Mouse (Mus musculus) mouse embryonic stem cell (cell line): ENCODE data around the gene Pald1.

Experiments used
- in situ Hi-C, 2 experiments: fragments of 300-500 bp; cut with MboI; formaldehyde crosslinking; loops; 1 replicate in 1 of 2; 3 replicates in 1 of 2; pipeline ENCODE4 v1.14.3; 2019 to 2020; ENCODE audit warnings: low sequenced_read_pairs in 2 of 2, low pct_unique_long_range_greater_than_20kb in 1 of 2, mixed read lengths in 1 of 2; ENCODE audit not compliant: unreplicated experiment in 1 of 2

The Pald1 gene

GRCm38 (mm10) chr10:61383021-61383714, at the start of gene Pald1:
Gene Pald1, minus strand, starts transcription at chr10:61383530.
- in situ Hi-C loops: no loop called here

- in situ Hi-C loops: no loop called here
Observed at GRCm38 (mm10) chr10:61431375-61431774, 48.0 kb upstream of the Pald1 start.

DNA sequence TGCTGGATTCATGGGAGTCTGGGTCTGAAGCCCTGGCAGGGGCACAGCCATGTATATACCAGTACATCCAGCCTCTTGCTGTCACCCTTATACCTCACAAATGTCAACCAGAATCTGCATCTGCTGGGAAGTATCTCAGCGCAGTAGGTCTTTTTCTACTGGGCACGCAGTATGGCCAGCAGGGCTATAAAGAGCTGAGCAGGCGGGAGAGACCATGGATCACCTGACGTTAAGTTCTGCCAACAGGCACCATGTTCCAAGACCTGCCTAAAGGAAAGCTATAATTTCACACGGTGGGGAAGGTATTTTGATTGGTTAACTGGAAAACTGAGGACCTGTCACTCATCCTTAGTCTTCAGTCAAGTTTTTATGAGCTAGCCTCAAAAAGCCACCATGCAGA, 45.7 kb upstream of the Pald1 start:
- in situ Hi-C loops: no loop called here

DNA sequence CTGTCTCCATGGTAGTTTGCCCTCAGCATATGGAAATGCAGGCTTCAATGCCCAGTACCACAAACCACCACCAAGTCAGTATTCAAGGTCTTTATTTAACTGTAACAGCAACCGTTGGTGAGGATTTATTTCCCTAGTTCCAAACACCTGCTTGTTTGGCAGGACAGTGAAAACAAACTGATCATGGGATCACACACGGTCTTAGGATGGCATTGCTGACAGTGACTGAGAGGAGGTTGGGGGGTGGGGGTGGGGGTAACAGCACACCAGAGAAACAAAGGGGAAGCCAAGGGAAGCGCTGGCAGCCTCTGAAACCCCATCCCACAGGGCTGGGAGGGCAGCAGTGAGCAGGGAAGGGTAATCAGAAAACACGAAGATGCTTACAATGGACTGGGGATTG, 45.1 kb upstream of the Pald1 start:
- in situ Hi-C loops: no loop called here

GRCm38 (mm10) chr10:61427951-61428350, 44.6 kb upstream of the Pald1 start:
- in situ Hi-C loops: no loop called here

GRCm38 (mm10) chr10:61426251-61426757, 43.0 kb upstream of the Pald1 start:
- in situ Hi-C loops: no loop called here

- in situ Hi-C loops: no loop called here
Observed at GRCm38 (mm10) chr10:61425047-61425446, 41.7 kb upstream of the Pald1 start.

- in situ Hi-C loops: no loop called here
Observed at GRCm38 (mm10) chr10:61424500-61424899, 41.2 kb upstream of the Pald1 start.

- in situ Hi-C loops: no loop called here
Observed at GRCm38 (mm10) chr10:61423289-61423688, 40.0 kb upstream of the Pald1 start.

DNA sequence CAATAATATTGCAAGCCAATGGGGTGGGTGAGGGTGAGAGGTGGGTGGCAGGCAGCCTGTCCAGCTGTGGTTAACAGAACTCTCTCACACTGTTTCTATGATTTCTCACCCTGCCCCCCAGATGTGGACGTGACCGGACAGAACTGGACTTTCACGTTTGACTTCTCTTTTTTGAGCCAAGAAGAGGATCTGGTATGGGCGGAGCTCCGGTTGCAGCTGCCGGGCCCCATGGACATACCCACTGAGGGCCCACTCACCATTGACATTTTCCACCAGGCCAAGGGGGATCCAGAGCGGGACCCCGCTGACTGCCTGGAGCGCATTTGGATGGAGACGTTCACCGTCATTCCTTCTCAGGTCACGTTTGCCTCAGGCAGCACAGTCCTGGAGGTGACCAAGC, 39.5 kb upstream of the Pald1 start:
- in situ Hi-C loops: no loop called here

DNA sequence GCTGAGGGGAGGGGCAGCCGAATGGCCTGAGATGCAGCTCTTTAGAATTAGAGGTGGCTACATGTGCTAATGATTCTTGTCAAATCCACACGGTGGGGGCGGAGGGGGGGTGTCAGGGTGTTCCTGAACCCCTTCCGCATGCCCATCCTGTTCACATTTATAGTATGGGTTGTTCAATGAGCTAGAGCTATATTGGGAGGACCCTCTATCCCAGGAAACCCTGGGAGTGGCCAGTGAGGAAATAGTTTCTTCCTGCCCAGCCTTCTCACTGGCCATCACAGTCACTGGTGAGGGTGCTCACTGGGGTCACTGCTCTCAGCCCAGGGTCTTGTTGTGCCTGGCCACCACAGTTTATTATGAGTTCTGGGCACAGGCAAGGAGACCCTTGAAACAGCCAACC, 36.7 kb upstream of the Pald1 start:
- in situ Hi-C loops: no loop called here

GRCm38 (mm10) chr10:61419146-61419545, 35.8 kb upstream of the Pald1 start:
- in situ Hi-C loops: no loop called here

- in situ Hi-C loops: no loop called here
Observed at GRCm38 (mm10) chr10:61418131-61418900, 35.0 kb upstream of the Pald1 start.

DNA sequence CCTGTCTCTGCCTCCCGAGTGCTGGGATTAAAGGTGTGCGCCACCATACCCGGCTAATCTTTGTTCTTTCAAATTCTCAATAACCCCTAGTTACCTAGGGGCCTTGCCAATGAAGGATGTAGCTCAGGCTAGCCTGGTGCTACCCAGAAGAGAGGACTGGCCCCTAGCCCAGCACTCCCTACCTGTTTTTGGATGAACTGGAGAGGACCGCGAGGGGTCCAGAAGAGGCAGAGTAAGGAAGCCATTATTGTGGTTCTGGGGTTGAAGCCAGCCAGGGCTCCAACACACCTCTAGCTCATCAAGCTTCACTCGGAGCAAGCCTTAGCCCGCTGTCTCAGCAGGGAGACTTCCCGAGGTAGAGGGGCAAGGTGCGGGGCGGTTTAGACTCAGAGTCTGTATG, 34.3 kb upstream of the Pald1 start, which contains the start of gene Nodal:
Gene Nodal (plus strand): TSS at position 301 of the 400 bp plus-strand sequence.
- in situ Hi-C loops: no loop called here

GRCm38 (mm10) chr10:61417046-61417445, 33.7 kb upstream of the Pald1 start:
- in situ Hi-C loops: no loop called here

- in situ Hi-C loops: no loop called here
Observed at GRCm38 (mm10) chr10:61416561-61416960, 33.2 kb upstream of the Pald1 start.

- in situ Hi-C loops: no loop called here
Observed at GRCm38 (mm10) chr10:61415890-61416289, 32.6 kb upstream of the Pald1 start.

GRCm38 (mm10) chr10:61415240-61415639, 31.9 kb upstream of the Pald1 start:
- in situ Hi-C loops: no loop called here

- in situ Hi-C loops: no loop called here
Observed at GRCm38 (mm10) chr10:61412910-61413625, 29.7 kb upstream of the Pald1 start.
